Mouse (Mus musculus) embryonic facial prominence, embryonic 10.5 days (tissue): ENCODE measurements around the gene Stx8. TPM values are rescaled to one million over a fixed set of nuclear protein-coding genes. Genes with fewer than 3 reads are reported as not detected.
A peak's percentile ranks its signal among the peaks of the same experiment; 100 is the strongest.

ENCODE experiments used
- DNase-seq: peaks from one replicate; pipeline ENCODE4 v3.0.0-alpha.2; 2017; ENCODE audit warnings: low spot score
- H3K27ac ChIP-seq: fragments of 300-500 bp; sonication (generic); replicated peaks from 2 replicates; pipeline ENCODE4 v1.5.1; 2016; ENCODE audit warnings: mild to moderate bottlenecking
- H3K27me3 ChIP-seq: fragments of 300-500 bp; sonication (generic); replicated peaks from 2 replicates; pipeline ENCODE4 v1.6.1; 2016; ENCODE audit warnings: low read depth, mild to moderate bottlenecking; ENCODE audit not compliant: poor library complexity, severe bottlenecking
- H3K36me3 ChIP-seq: fragments of 300-500 bp; sonication (generic); replicated peaks from 2 replicates; pipeline ENCODE4 v1.6.1; 2016; ENCODE audit warnings: mild to moderate bottlenecking, moderate library complexity
- H3K4me1 ChIP-seq: fragments of 300-500 bp; sonication (generic); 2 replicates; pipeline ENCODE4 v1.6.1; 2016
- H3K4me3 ChIP-seq: fragments of 300-500 bp; sonication (generic); 2 replicates; pipeline ENCODE4 v1.5.1; 2016; ENCODE audit warnings: mild to moderate bottlenecking, moderate library complexity
- H3K9me3 ChIP-seq: fragments of 300-500 bp; sonication (generic); 2 replicates; pipeline ENCODE4 v1.6.1; 2016; ENCODE audit warnings: mild to moderate bottlenecking
- WGBS: fragments of 180-500 bp; shearing (Covaris S2); methylation state at CpG from one replicate; pipeline ENCODE4 v1.1.7; 2016; 5-methylcytosine and 5-hydroxymethylcytosine counted together
- microRNA-seq: library from miRNA; unstranded; fragments of <30 nt; microRNA quantifications from one replicate; pipeline ENCODE4, GENCODE M21; 2017
- polyA plus RNA-seq: library from polyadenylated mRNA; unstranded; fragments of >200 nt; fragmentation: Nextera tagmentation; extraction: Ambion mirVana; gene quantifications from 2 replicates; pipeline ENCODE4 v1.2.1, GENCODE M21; 2016

Gene Stx8
- polyA plus RNA-seq, 1 experiment from 2014 or later, result 44.7 TPM

GRCm38 (mm10) chr11:68231558-68231957 lies 265.6 kb downstream of the Stx8 start:
- Histone ChIP-seq H3K9me3 (no peaks in the 10 kb centered on the region), H3K4me3 (no peak overlapping the region), H3K27me3 (peaks cover 53% of the 10 kb centered on the region), H3K27ac (no peak overlapping the region), H3K36me3 (peaks cover 2% of the 10 kb centered on the region; the same call in 1 of the 2 replicates), H3K4me1 (peaks cover 42% of the 10 kb centered on the region)
- WGBS, result 92% methylated on average over 5 of the region's 5 CpGs
- no peak for DNase-seq

DNA sequence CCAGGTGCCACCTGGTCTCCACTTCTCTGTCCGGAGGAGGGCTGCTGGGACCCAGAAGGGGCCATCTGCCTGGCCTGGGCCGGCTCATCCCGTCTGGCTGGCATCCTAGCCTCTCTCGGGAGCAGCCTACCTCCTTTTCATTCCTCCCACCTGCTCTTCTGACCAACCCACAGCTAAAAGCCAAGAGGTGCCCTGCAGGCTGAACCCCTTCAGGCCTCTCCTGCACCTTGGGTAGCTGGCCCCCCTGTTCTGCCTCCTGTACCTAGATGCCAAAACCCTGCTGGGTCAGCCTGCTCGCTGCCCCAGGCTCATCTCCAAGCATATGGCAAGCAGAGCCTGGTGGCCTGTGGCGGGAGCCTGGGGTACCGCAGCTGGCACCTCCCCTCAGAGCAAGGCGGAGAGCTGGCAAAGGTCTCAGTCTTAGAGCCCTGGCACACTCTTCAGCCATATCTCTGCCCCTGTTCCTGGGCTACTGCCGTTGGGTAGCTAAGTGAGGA lies 267.5 kb downstream of the Stx8 start:
- Histone ChIP-seq H3K27ac (peak overlapping the region; percentile 48), H3K4me3 (no peak overlapping the region), H3K27me3 (peaks cover 53% of the 10 kb centered on the region), H3K36me3 (peaks cover 3% of the 10 kb centered on the region; the same call in 1 of the 2 replicates), H3K4me1 (peaks cover 25% of the 10 kb centered on the region), H3K9me3 (no peaks in the 10 kb centered on the region)
- WGBS, result 88% methylated on average over 9 of the region's 9 CpGs
- no peak for DNase-seq

DNA sequence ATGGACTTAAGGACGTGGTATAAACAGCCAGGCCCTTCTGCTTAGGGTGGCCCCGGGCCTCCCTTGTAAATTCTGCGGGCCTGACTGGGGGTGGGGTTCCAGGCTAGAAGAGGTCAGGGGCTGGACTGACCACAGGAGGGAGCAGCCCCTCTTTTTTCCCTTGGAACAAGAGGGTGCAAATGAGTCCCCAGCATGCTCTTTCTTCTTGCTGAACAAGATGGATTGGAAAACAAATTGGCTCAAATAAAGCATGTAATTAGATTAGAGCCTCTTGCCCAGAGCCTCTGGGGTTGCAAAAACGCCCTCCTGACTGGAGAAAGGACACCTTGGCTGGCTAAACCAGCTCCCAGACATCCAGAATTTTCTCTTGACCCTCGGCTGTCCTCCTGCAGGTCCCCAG lies 273.8 kb downstream of the Stx8 start:
- Histone ChIP-seq H3K4me3 (no peak overlapping the region), H3K4me1 (peaks cover 31% of the 10 kb centered on the region), H3K27ac (peak overlapping the region; percentile 66; the same call in 1 of the 2 replicates), H3K36me3 (peaks cover 20% of the 10 kb centered on the region), H3K9me3 (peaks cover 6% of the 10 kb centered on the region; the same call in 1 of the 2 replicates), H3K27me3 (peaks cover 79% of the 10 kb centered on the region)
- 22% methylated on average over 5 of the region's 5 CpGs for WGBS
- DNase-seq, result no peak

DNA sequence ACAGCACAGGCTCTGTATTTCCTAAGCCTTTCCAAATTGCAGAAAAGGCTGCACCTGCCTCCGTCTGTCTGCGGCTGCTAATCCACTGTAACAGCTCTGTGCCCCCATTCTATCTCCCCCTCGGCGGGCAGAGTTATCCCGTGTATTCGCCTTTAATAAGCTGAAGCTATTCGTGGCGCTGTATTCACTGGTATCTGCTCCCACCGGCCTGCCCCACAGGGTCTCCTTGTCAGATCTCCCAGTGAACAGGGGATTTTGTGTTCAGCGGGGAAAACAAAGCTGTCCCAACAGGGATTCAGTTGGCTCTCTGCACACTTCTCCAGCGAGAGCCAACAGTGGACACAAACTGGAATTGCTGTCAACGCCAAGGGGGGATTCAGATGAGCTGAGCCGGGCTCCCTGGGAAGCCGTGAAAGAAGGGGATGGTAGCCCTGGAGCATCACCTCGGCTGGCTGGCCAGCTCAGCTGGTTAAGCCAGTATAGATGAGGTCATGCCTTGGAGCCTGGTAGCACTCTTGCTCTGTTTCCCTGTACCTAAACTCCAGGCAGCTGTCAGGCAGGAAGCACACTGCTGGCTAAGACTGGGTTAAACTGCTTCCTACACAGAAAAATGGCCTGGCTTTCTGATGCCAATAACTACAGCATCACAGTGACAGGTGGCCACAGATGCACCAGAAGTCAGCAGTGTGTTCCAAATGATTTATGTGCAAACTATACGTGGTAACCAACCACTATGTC lies 278.4 kb downstream of the Stx8 start:
- Histone ChIP-seq H3K9me3 (peaks cover 6% of the 10 kb centered on the region; the same call in 1 of the 2 replicates), H3K27me3 (peaks cover 72% of the 10 kb centered on the region), H3K4me1 (peaks cover 31% of the 10 kb centered on the region), H3K27ac (no peak overlapping the region; the same call in 1 of the 2 replicates), H3K4me3 (no peak overlapping the region), H3K36me3 (peaks cover 19% of the 10 kb centered on the region)
- WGBS, result 69% methylated on average over 16 of the region's 16 CpGs
- no peak for DNase-seq

DNA sequence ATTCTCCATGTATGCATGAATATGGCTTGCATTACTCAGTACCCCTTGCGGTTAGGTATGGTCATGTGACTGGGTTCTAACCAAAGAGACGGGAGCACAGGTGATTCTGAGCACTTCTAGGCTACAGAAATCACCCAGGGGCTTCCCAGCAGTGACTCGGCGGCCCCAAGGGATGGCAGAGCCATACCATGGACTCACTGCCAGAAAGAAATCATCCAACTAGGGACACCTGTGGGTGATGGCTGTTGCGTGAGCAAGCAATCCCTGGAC lies 278.9 kb downstream of the Stx8 start:
- peaks cover 19% of the 10 kb centered on the region for H3K36me3 ChIP-seq
- peaks cover 67% of the 10 kb centered on the region for H3K27me3 ChIP-seq

DNA sequence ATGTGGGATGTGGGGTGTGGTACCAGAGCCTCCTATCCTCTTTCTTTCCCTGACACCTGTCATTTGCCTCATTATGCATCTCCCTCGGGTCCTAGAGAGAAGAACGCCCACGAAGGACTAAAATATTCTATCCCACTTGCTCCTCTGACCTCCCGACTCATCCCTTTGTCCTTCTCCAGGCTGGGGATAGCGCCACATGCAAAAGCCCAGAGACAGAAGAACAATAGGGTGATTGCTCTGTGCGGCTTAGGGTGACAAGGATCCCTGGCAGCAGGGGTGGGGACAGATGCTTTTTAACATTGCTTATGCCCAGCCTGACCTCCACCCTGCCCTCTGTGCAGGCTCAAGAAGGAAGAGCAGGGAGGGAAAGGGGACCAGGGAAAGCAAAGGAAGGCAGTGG lies 281.9 kb downstream of the Stx8 start:
- Histone ChIP-seq H3K4me3 (no peak overlapping the region), H3K36me3 (peaks cover 19% of the 10 kb centered on the region), H3K4me1 (peaks cover 19% of the 10 kb centered on the region), H3K27ac (0 out of 2 replicates have a peak overlapping the region, but pooled peaks have one; percentile 30), H3K27me3 (peaks cover 45% of the 10 kb centered on the region), H3K9me3 (peaks cover 6% of the 10 kb centered on the region; the same call in 1 of the 2 replicates)
- WGBS, result 18% methylated on average over 6 of the region's 6 CpGs
- no peak for DNase-seq

More for the DNA sequence above, 278.9 kb downstream of the Stx8 start:
- 90% methylated on average over 5 of the region's 5 CpGs for WGBS
- peaks cover 26% of the 10 kb centered on the region for H3K4me1 ChIP-seq
- peaks cover 6% of the 10 kb centered on the region; the same call in 1 of the 2 replicates for H3K9me3 ChIP-seq
- H3K4me3 ChIP-seq, result no peak overlapping the region
- no peak overlapping the region for H3K27ac ChIP-seq
- no peak for DNase-seq

DNA sequence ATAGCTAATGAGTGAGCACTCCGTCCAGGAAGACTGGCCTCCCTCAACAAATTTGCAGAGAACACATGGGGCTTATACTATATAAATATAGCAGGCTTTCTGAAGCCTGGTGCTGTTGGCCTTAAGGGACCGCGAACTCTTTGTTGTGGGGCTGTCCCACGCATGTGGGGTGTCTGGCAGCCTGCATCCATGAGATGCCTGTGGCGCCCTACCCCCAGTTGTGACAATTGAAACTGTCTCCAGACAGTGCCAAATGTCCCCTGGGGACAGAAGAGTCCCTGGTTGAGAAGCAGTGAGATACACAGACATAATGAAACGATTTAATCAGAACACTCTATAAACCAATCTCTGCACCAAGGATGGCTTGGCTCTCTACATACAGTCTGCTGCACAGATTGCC lies 284.1 kb downstream of the Stx8 start:
- no peaks in the 10 kb centered on the region for H3K9me3 ChIP-seq
- 87% methylated on average over 6 of the region's 6 CpGs for WGBS
- no peak for DNase-seq
- H3K4me3 ChIP-seq, result no peak overlapping the region
- peaks cover 29% of the 10 kb centered on the region for H3K27me3 ChIP-seq
- 0 out of 2 replicates have a peak, but pooled peaks cover 5% of the 10 kb centered on the region for H3K36me3 ChIP-seq
- H3K27ac ChIP-seq, result no peak overlapping the region; the same call in 1 of the 2 replicates
- peaks cover 19% of the 10 kb centered on the region for H3K4me1 ChIP-seq

DNA sequence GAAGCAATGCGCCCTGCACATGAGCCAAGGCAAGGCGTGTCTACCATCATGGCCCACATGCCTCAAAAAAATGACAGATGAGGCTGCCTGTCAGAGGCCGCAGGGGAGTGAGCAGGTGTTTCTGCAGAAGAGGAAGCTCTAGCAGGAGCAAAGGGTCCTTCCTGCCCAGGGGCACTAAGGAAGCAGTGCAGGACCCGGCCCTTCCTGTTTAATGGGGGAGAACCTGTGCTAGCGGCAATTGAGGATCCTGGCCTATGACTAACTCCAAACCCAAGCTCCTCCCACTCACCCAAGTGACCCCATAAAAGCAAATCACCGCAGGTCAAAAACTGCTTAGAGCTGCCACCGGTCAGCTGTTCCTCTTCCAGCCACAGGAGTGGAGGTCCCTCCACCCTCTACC lies 287.5 kb downstream of the Stx8 start:
- H3K27ac ChIP-seq, result no peak overlapping the region
- no peak overlapping the region for H3K4me3 ChIP-seq
- no peak for DNase-seq
- 83% methylated on average over 7 of the region's 7 CpGs for WGBS
- H3K27me3 ChIP-seq, result peaks cover 21% of the 10 kb centered on the region; the same call in 1 of the 2 replicates
- H3K4me1 ChIP-seq, result peaks cover 9% of the 10 kb centered on the region
- no peaks in the 10 kb centered on the region for H3K9me3 ChIP-seq
- peaks cover 21% of the 10 kb centered on the region; the same call in 1 of the 2 replicates for H3K36me3 ChIP-seq

Small RNAs within 50 kb of the gene (microRNA-seq; reads per million reads assigned to microRNA genes)
- gene Mir6406, result not detected

Other genes starting within 250 kb of the Stx8 start
- gene Glp2r, start 195.0 kb upstream of the Stx8 start, polyA plus RNA-seq, result 0.03 TPM in 1 of 2 replicates, not detected in the other
- gene Gsg1l2, start 191.6 kb upstream of the Stx8 start, polyA plus RNA-seq, result not detected in 2 replicates
- not detected in 2 replicates for gene Dhrs7c, start 168.0 kb upstream of the Stx8 start, polyA plus RNA-seq
- gene Usp43, start 44.0 kb upstream of the Stx8 start, polyA plus RNA-seq, result 0.80 and 1.2 TPM in 2 replicates
- 0.34 and 0.55 TPM in 2 replicates for gene Cfap52, start 542 bp upstream of the Stx8 start, polyA plus RNA-seq